Mouse (Mus musculus): ENCODE measurements around the gene Gm47959. TPM values are rescaled to one million over a fixed set of nuclear protein-coding genes. Genes with fewer than 3 reads are reported as not detected.

The Gm47959 gene
- polyA plus RNA-seq, 1 experiment, result not detected

Other genes starting within 250 kb of the Gm47959 start
- not detected in 2 replicates for gene Tm4sf20, start 232.1 kb upstream of the Gm47959 start, polyA plus RNA-seq (2012; ENCODE audit: insufficient read depth, insufficient read length, missing spikeins)
- gene Gm47791, start 229.3 kb upstream of the Gm47959 start, polyA plus RNA-seq (2012; ENCODE audit: insufficient read depth, insufficient read length, missing spikeins), result not detected in 2 replicates
- gene Agfg1, start 161.1 kb upstream of the Gm47959 start, polyA plus RNA-seq (2012; ENCODE audit: insufficient read depth, insufficient read length, missing spikeins), result 24.7 and 26.5 TPM in 2 replicates
- not detected in 2 replicates for gene A030005L19Rik, start 87.2 kb upstream of the Gm47959 start, polyA plus RNA-seq (2012; ENCODE audit: insufficient read depth, insufficient read length, missing spikeins)
- not detected in 2 replicates for gene A030014E15Rik, start 75.6 kb upstream of the Gm47959 start, polyA plus RNA-seq (2012; ENCODE audit: insufficient read depth, insufficient read length, missing spikeins)
- gene Gm6217, start 69.1 kb upstream of the Gm47959 start, polyA plus RNA-seq (2012; ENCODE audit: insufficient read depth, insufficient read length, missing spikeins), result not detected in 2 replicates
- gene A030003K21Rik, start 57.2 kb upstream of the Gm47959 start, polyA plus RNA-seq (2012; ENCODE audit: insufficient read depth, insufficient read length, missing spikeins), result not detected in 2 replicates
- not detected in 2 replicates for gene Gm7544, start 44.5 kb upstream of the Gm47959 start, polyA plus RNA-seq (2012; ENCODE audit: insufficient read depth, insufficient read length, missing spikeins)
- gene Gm47955, start 40.3 kb upstream of the Gm47959 start, polyA plus RNA-seq (2012; ENCODE audit: insufficient read depth, insufficient read length, missing spikeins), result not detected in 2 replicates
- gene Slc19a3, start 37.9 kb downstream of the Gm47959 start, polyA plus RNA-seq (2012; ENCODE audit: insufficient read depth, insufficient read length, missing spikeins), result not detected in 2 replicates
- not detected in 2 replicates for gene Krtap28-10, start 41.9 kb downstream of the Gm47959 start, polyA plus RNA-seq (2012; ENCODE audit: insufficient read depth, insufficient read length, missing spikeins)
- gene Gm47969, start 44.4 kb downstream of the Gm47959 start, polyA plus RNA-seq (2012; ENCODE audit: insufficient read depth, insufficient read length, missing spikeins), result not detected in 2 replicates
- not detected in 2 replicates for gene A030005K14Rik, start 58.8 kb downstream of the Gm47959 start, polyA plus RNA-seq (2012; ENCODE audit: insufficient read depth, insufficient read length, missing spikeins)
- not detected in 2 replicates for gene Krtap28-13, start 60.4 kb downstream of the Gm47959 start, polyA plus RNA-seq (2012; ENCODE audit: insufficient read depth, insufficient read length, missing spikeins)
- gene Ccl20, start 116.2 kb downstream of the Gm47959 start, polyA plus RNA-seq (2012; ENCODE audit: insufficient read depth, insufficient read length, missing spikeins), result not detected in 2 replicates
- gene Daw1, start 159.2 kb downstream of the Gm47959 start, polyA plus RNA-seq (2012; ENCODE audit: insufficient read depth, insufficient read length, missing spikeins), result not detected in 2 replicates

All from brown adipose tissue, adult 24 weeks (tissue).